Mouse (Mus musculus): Measurements from ENCODE around the gene Olfr642.

Olfr642 gene

GRCm38 (mm10) chr7:104052566-104052965 is at the start of gene Olfr642:
Olfr642 (minus strand) TSS chr7:104052666.
- no peak for DNase-seq (ENCODE audit: low read depth, low spot score)

- no peak for DNase-seq (ENCODE audit: low read depth, low spot score)
Measured at GRCm38 (mm10) chr7:104085365-104085764, 32.9 kb upstream of the Olfr642 start, which contains the start of gene Olfr645. Olfr645 (minus strand) TSS chr7:104085465.

GRCm38 (mm10) chr7:104071769-104072168 is 19.3 kb upstream of the Olfr642 start, which contains the start of gene Olfr644:
Olfr644 (minus strand) TSS chr7:104071869.
- no peak for DNase-seq (ENCODE audit: low read depth, low spot score)

- DNase-seq (ENCODE audit: low read depth, low spot score): no peak
Measured at GRCm38 (mm10) chr7:104061345-104061744, 8.9 kb upstream of the Olfr642 start, which contains the start of gene 4930516K23Rik. 4930516K23Rik (minus strand) TSS chr7:104061445.

- no peak for DNase-seq (ENCODE audit: low read depth, low spot score)
Measured at GRCm38 (mm10) chr7:104059215-104059614, 6.7 kb upstream of the Olfr642 start.

- no peak for DNase-seq (ENCODE audit: low read depth, low spot score)
Measured at GRCm38 (mm10) chr7:104050745-104051144, 1.7 kb downstream of the Olfr642 start.

- no peak for DNase-seq (ENCODE audit: low read depth, low spot score)
Measured at GRCm38 (mm10) chr7:104035145-104035544, 17.3 kb downstream of the Olfr642 start, which contains the start of gene Olfr641. Olfr641 (plus strand) TSS chr7:104035445.

GRCm38 (mm10) chr7:104026978-104027377 is 25.5 kb downstream of the Olfr642 start:
- DNase-seq (ENCODE audit: low read depth, low spot score): no peak

- DNase-seq (ENCODE audit: low read depth, low spot score): no peak
Measured at GRCm38 (mm10) chr7:104025473-104025872, 27.0 kb downstream of the Olfr642 start, which contains the start of gene Olfr640. Olfr640 (minus strand) TSS chr7:104025573.

- no peak for DNase-seq (ENCODE audit: low read depth, low spot score)
Measured at GRCm38 (mm10) chr7:104021651-104022050, 30.8 kb downstream of the Olfr642 start.

- DNase-seq (ENCODE audit: low read depth, low spot score): no peak
Measured at GRCm38 (mm10) chr7:104018953-104019352, 33.5 kb downstream of the Olfr642 start.

GRCm38 (mm10) chr7:104017203-104017602 is 35.3 kb downstream of the Olfr642 start, which contains the start of gene Olfr639:
Olfr639 (minus strand) TSS chr7:104017303.
- no peak for DNase-seq (ENCODE audit: low read depth, low spot score)

- no peak for DNase-seq (ENCODE audit: low read depth, low spot score)
Measured at GRCm38 (mm10) chr7:103999124-103999523, 53.3 kb downstream of the Olfr642 start.

- DNase-seq (ENCODE audit: low read depth, low spot score): no peak
Measured at GRCm38 (mm10) chr7:103998446-103998845, 54.0 kb downstream of the Olfr642 start, which contains the start of gene Olfr638. Olfr638 (plus strand) TSS chr7:103998746.

Data from brain, adult 2 months (tissue).